Mouse (Mus musculus): ENCODE data around the gene Rps6ka1. TPM values are rescaled to one million over a fixed set of nuclear protein-coding genes. Genes with fewer than 3 reads are reported as not detected.

Rps6ka1 gene
- total and polyA plus RNA-seq, 2 experiments from 2014 or later, result 20.4 to 30.9 TPM

DNA sequence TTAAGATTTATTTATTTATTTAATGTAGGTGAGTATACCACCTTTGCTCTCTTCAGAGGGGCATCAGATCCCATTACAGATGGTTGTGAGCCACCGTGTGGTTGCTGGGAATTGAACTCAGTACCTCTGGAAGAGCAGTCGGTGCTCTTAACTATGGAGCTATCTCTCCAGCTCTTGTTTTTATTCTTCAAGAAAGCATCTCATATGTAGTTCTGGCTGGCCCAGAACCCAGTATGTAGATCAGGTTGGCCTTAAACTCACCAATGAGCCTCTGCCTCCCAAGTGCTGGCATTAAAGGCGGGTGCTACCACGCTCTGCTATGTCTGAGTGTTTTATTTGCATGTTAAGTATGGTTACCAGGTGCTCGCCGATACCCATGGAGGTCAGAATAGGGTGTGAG lies 60.2 kb downstream of the Rps6ka1 start:
- no peaks in the 10 kb centered on the region for H3K36me3 ChIP-seq (ENCODE audit: insufficient read depth, low read length)
- H3K27me3 ChIP-seq (ENCODE audit: insufficient read depth, low read length), result no peaks in the 10 kb centered on the region; the same call in 1 of the 2 replicates
- H3K4me2 ChIP-seq (ENCODE audit: low read depth, low read length, poor library complexity, severe bottlenecking), result no peak overlapping the region
- ATAC-seq (ENCODE audit: low FRiP score), result no peak
- no peak for DNase-seq (ENCODE audit: low spot score)
- H3K9ac ChIP-seq (replicated peaks; ENCODE audit: low read length, poor library complexity, severe bottlenecking), result no peak overlapping the region
- TF ChIP-seq CTCF (IDR thresholded peaks at IDR 0.05), result no peak
- H3K27ac ChIP-seq (ENCODE audit: low read depth, low read length), result no peak overlapping the region
- no peaks in the 10 kb centered on the region for H3K4me1 ChIP-seq (ENCODE audit: insufficient read depth, low read length)
- H3K9me3 ChIP-seq (ENCODE audit: low read length), result no peaks in the 10 kb centered on the region
- no peak overlapping the region for H3K4me3 ChIP-seq (ENCODE audit: low read depth, low read length)
- 86% methylated on average over 6 of the region's 6 CpGs for WGBS

DNA sequence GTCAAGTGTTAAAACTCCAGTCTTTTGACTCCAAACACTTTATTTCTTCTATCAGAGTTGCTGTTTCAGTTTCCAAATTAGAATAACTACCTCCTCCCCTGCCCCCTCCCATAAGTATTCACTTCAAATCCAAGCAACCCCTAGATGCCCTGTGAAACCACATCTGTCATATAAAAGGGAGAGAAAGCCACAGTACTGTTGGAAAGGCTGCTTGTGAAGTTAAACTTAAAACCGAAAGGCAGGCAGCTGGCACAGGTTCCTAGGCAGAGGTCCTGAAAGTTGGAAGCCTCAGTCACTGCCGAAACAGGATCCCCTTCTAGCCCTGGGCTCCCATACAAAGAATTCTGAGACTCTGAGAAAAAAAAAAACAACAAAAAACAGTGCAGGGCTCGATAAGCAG lies 61.9 kb downstream of the Rps6ka1 start:
- no peak for TF ChIP-seq CTCF (IDR thresholded peaks at IDR 0.05)
- 57% methylated on average over 3 of the region's 3 CpGs for WGBS
- H3K4me3 ChIP-seq (ENCODE audit: low read depth, low read length), result no peak overlapping the region
- H3K4me1 ChIP-seq (ENCODE audit: insufficient read depth, low read length), result no peaks in the 10 kb centered on the region
- H3K27ac ChIP-seq (ENCODE audit: low read depth, low read length), result no peak overlapping the region
- no peaks in the 10 kb centered on the region for H3K36me3 ChIP-seq (ENCODE audit: insufficient read depth, low read length)
- no peak overlapping the region for H3K9ac ChIP-seq (replicated peaks; ENCODE audit: low read length, poor library complexity, severe bottlenecking)
- no peaks in the 10 kb centered on the region for H3K9me3 ChIP-seq (ENCODE audit: low read length)
- H3K4me2 ChIP-seq (ENCODE audit: low read depth, low read length, poor library complexity, severe bottlenecking), result no peak overlapping the region
- H3K27me3 ChIP-seq (ENCODE audit: insufficient read depth, low read length), result no peaks in the 10 kb centered on the region; the same call in 1 of the 2 replicates
- DNase-seq (ENCODE audit: low spot score) (no peak), ATAC-seq (ENCODE audit: low FRiP score) (no peak)

DNA sequence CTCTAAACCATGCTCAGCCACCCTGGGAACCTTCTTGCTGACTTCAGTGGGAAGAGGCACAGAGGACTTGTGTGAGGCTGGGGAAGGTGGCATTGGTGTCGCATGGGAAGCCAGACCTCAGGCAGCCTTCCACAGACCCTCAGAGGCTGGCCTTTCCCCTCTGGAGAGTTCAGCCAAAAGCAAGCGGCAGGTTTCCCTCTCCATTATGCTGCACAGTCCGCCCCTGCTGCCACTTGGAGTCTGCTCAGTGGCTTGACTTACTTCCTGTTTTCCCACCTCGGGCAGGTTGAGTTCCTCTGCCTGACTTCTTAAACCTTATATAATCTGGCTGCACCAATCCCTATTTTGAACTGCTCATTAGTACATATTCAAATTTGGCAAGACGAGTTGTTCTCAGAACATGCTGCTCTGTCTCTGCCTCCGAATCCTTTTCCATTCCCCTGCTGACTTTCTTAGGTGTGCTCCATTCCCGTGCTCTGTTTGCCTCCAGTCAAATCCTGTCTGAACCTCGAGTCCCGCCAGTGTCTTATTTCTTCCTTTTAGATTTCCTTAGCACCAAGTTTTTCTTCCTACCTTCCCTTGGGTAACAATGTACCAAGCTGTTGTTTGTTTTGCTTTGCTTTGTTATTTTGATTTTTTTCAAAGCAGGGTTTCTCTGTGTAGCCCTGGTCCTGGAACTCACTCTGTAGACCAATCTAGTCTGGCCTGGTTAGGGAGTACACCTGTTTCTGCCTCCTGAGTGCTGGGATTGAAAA lies 66.6 kb downstream of the Rps6ka1 start:
- TF ChIP-seq CTCF (IDR thresholded peaks at IDR 0.05), result no peak
- Histone ChIP-seq H3K27ac (ENCODE audit: low read depth, low read length) (no peak overlapping the region), H3K27me3 (ENCODE audit: insufficient read depth, low read length) (no peaks in the 10 kb centered on the region), H3K9ac (replicated peaks; ENCODE audit: low read length, poor library complexity, severe bottlenecking) (no peak overlapping the region), H3K4me3 (ENCODE audit: low read depth, low read length) (no peak overlapping the region), H3K9me3 (ENCODE audit: low read length) (no peaks in the 10 kb centered on the region), H3K36me3 (ENCODE audit: insufficient read depth, low read length) (no peaks in the 10 kb centered on the region), H3K4me1 (ENCODE audit: insufficient read depth, low read length) (no peaks in the 10 kb centered on the region), H3K4me2 (ENCODE audit: low read depth, low read length, poor library complexity, severe bottlenecking) (no peak overlapping the region)
- WGBS, result 43% methylated on average over 9 of the region's 9 CpGs
- DNase-seq (ENCODE audit: low spot score) (no peak), ATAC-seq (ENCODE audit: low FRiP score) (no peak)

GRCm38 (mm10) chr4:133820166-133820565 lies 67.4 kb downstream of the Rps6ka1 start:
- Histone ChIP-seq H3K27ac (ENCODE audit: low read depth, low read length) (no peak overlapping the region), H3K4me1 (ENCODE audit: insufficient read depth, low read length) (no peaks in the 10 kb centered on the region), H3K4me3 (ENCODE audit: low read depth, low read length) (no peak overlapping the region), H3K4me2 (ENCODE audit: low read depth, low read length, poor library complexity, severe bottlenecking) (no peak overlapping the region), H3K9ac (replicated peaks; ENCODE audit: low read length, poor library complexity, severe bottlenecking) (no peak overlapping the region), H3K36me3 (ENCODE audit: insufficient read depth, low read length) (no peaks in the 10 kb centered on the region), H3K27me3 (ENCODE audit: insufficient read depth, low read length) (no peaks in the 10 kb centered on the region), H3K9me3 (ENCODE audit: low read length) (no peaks in the 10 kb centered on the region)
- DNase-seq (ENCODE audit: low spot score) (no peak), ATAC-seq (ENCODE audit: low FRiP score) (no peak)
- no peak for TF ChIP-seq CTCF (IDR thresholded peaks at IDR 0.05)
- WGBS, result 34% methylated on average over 4 of the region's 4 CpGs

GRCm38 (mm10) chr4:133817356-133817755 lies 70.2 kb downstream of the Rps6ka1 start:
- no peaks in the 10 kb centered on the region for H3K4me1 ChIP-seq (ENCODE audit: insufficient read depth, low read length)
- H3K4me2 ChIP-seq (ENCODE audit: low read depth, low read length, poor library complexity, severe bottlenecking), result no peak overlapping the region
- no peaks in the 10 kb centered on the region for H3K36me3 ChIP-seq (ENCODE audit: insufficient read depth, low read length)
- no peak overlapping the region for H3K9ac ChIP-seq (replicated peaks; ENCODE audit: low read length, poor library complexity, severe bottlenecking)
- no peak overlapping the region for H3K4me3 ChIP-seq (ENCODE audit: low read depth, low read length)
- no peak for DNase-seq (ENCODE audit: low spot score)
- peak; percentile 11; the same call in 1 of the 2 replicates for TF ChIP-seq CTCF (IDR thresholded peaks at IDR 0.05)
- WGBS, result 94% methylated on average over 5 of the region's 5 CpGs
- no peaks in the 10 kb centered on the region for H3K27me3 ChIP-seq (ENCODE audit: insufficient read depth, low read length)
- ATAC-seq (ENCODE audit: low FRiP score), result no peak
- H3K9me3 ChIP-seq (ENCODE audit: low read length), result no peaks in the 10 kb centered on the region
- no peak overlapping the region for H3K27ac ChIP-seq (ENCODE audit: low read depth, low read length)

- Histone ChIP-seq H3K9ac (replicated peaks; ENCODE audit: low read length, poor library complexity, severe bottlenecking) (no peak overlapping the region), H3K4me3 (ENCODE audit: low read depth, low read length) (no peak overlapping the region), H3K9me3 (ENCODE audit: low read length) (no peaks in the 10 kb centered on the region), H3K4me2 (ENCODE audit: low read depth, low read length, poor library complexity, severe bottlenecking) (no peak overlapping the region), H3K27ac (ENCODE audit: low read depth, low read length) (no peak overlapping the region), H3K27me3 (ENCODE audit: insufficient read depth, low read length) (no peaks in the 10 kb centered on the region), H3K36me3 (ENCODE audit: insufficient read depth, low read length) (no peaks in the 10 kb centered on the region), H3K4me1 (ENCODE audit: insufficient read depth, low read length) (no peaks in the 10 kb centered on the region)
- DNase-seq (ENCODE audit: low spot score), result no peak
- TF ChIP-seq CTCF (IDR thresholded peaks at IDR 0.05), result no peak
- no peak for ATAC-seq (ENCODE audit: low FRiP score)
- 31% methylated on average over 7 of the region's 7 CpGs for WGBS
Measured at GRCm38 (mm10) chr4:133816504-133816875, 71.1 kb downstream of the Rps6ka1 start.

All from midbrain, postnatal 0 days (tissue).